Mouse (Mus musculus): ENCODE measurements at regions not wholly inside any gene's neighbourhood (a gene's known extent, or its start where the extent isn't known, plus 50 kb on each side); places are given as distances from the start of the nearest gene placed in this dataset.

DNA sequence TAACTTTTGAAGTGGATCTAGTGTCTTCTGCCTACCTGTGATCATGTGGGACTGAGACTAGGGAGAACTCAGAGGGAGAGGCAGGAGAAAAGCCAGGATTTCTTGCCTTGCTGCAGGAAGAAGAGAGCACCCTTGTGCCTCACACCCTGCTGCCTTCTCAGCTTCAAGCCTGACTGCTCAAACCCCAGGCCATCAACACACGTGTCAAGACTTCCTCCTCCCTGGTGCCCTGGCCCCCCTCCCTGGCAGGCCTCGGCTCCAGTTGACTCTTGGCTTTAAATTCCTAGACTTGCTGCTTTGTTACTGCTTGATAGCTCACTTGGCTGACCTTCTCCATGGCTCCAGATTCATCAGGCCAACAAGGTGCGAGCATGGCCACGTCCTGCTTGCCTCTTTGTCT lies 250.1 kb upstream of the Mki67 start:
- ATAC-seq (replicated peaks; ENCODE audit: poor library complexity), result no peak

DNA sequence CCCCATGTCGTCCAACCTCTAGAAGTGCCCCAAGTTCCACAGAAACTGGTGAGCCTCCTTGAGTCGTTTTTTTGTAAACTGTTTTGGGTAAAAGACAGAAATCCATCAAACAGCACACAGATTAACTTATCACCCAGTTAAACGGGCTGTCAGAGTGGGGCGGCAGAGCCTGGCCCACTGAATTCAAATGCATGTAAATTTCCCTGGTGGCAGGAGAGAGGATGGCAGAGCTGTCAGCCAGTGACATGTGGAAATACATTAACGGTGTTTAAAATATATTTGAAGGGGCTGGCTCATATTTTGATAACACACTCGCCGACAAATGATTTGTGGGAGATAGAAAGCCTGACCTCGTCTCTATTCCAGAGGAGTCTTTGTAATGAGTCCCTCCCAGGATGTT lies 252.5 kb upstream of the Mki67 start:
- ATAC-seq (replicated peaks; ENCODE audit: poor library complexity), result no peak

DNA sequence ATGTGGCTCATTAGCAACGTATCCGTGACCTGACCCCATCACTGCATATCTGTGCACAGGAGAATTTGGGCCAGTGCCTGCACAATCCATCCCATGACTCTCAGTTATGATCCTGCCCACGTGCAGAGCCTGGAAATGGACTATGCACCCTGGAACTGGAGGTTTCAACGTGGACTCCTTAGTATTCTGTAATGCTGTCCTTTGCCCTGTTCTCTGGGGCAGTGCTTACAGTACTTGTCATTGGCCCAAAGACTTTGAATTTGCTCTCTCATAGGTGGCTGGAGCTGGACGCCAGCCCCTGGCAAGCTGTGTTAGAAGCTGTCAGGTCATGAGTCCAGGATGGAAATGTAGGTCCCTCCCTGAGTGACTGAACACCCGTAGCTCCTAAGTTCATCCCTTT lies 269.9 kb upstream of the Mki67 start:
- no peak for ATAC-seq (replicated peaks; ENCODE audit: poor library complexity)

DNA sequence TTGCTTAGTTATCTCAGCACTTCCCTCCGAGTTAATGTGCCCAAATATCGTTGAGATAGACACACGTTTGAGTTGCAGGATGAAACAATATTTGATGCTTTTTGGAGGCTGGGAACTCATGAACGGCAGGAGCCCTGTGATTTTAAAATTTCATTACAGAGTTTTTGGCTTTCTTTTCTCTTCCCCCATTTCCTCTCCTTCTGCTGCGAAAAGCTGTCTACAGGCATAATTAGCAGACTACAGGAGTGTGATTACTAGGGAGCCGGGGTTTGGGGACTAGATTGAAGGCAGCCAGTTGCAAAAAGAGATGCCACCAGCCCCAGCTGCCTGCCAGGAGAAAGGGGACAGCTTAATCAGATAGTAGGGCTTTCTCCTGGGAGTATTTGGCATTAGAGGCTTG lies 274.2 kb upstream of the Mki67 start:
- no peak for ATAC-seq (replicated peaks; ENCODE audit: poor library complexity)

DNA sequence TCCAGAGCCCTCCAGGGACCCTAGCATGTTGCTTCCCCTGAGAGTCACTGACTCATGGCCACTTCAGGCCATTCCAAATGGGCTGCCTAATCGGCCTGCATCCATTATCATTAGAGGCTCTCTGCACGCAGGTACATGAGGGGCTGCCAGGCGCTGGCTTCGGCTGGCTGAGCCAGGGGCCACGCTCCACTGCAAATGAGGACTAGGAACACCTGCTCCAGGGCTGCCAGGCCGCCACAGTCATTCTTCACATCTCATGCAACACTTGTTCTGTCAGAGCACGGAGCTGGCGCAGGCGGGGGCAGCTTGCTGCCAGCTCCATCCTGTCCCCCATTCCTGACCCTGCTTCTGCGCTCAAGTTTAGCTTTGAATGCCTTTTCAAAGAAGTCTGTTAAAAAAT lies 280.7 kb upstream of the Mki67 start:
- ATAC-seq (replicated peaks; ENCODE audit: poor library complexity), result no peak

DNA sequence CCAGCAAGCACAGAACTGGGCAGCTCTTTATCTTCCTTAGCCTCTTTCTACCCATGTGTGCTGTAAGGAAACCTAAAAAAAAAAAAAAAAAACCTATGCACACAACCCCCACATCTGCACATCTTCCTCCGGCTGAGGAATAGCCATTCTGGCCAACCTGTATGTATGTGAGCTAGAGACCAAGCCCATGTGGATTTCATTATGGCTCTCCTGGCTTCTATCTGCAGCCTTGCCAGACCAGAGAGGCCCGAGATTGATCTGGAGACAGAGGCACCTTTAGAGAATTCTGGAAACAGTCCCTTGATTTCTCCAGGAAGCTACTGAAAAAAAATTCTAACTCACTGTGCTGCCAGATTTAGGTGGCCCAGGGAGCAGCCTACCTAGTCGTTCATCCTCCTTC lies 281.5 kb upstream of the Mki67 start:
- no peak for ATAC-seq (replicated peaks; ENCODE audit: poor library complexity)

DNA sequence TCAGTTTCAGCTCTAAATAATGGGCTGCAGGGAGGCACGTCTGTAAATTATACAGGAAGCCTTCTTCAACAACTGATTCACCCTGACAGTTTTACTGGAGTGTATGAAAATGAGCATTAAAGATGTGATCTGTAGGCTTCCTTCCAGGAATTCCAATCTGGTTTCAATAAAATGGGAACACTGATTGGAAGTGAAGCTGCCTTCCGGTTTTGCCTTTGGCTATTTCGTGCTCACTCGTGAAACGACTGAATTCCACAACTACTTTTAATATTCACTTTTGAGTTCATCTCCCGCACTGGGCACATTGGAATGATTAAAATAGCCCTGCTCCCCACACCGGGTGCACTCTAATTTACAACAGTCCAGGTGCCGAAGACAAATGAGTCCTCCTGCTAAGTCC lies 286.2 kb upstream of the Mki67 start:
- ATAC-seq (replicated peaks; ENCODE audit: poor library complexity), result no peak

DNA sequence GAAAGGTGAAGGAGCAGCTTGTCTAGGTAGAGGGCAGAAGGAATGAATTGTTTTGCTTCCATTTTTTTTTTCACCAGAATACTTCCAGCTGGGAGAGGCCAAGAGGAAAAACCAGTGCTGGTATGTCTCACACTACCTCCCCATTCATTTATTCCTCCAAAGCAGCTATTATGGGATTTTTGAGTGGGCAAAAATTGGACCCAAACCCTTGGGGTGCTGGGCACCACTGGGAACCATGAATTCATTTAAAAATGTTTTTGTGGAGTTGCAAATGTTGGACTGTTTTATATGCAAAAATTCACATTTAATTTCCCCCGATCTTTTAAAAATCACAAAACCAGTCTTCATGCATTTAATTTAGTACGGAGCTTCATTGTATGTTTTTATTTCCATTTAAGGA lies 287.1 kb upstream of the Mki67 start:
- no peak for ATAC-seq (replicated peaks; ENCODE audit: poor library complexity)

DNA sequence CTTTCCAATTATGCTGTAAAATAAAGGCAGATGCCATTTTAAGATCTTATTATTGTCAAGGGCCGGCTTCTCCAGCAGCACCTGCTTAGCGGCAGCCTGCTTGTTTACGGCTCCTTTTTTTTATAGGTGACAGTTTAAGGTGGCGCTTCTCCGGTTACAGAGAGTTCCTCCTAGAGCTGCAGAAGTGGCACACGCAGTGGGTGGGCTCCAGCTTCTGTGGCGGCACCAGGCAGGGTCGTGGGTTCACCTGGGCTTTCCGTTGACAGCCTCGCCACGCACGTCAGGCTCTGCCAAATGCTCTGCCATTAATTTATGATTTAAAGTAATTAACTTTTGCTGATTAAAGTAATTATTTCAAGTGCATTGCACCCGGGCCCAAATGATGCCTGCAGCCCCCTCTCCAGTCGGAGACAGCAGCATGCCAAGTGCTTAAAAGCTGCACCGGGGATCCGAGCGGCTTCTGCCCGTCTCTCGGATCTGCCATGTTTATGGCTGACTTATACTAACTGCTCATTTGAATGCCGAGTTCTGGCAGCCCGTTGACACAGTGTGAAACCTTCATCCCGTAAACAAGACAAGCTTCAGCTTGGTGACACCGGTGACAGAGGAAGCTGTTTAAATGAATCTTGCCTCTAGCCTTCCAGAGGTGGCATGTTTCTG lies 291.8 kb upstream of the Mki67 start:
- 0 out of 2 replicates have a peak, but pooled peaks have one; percentile 14 for ATAC-seq (replicated peaks; ENCODE audit: poor library complexity)

DNA sequence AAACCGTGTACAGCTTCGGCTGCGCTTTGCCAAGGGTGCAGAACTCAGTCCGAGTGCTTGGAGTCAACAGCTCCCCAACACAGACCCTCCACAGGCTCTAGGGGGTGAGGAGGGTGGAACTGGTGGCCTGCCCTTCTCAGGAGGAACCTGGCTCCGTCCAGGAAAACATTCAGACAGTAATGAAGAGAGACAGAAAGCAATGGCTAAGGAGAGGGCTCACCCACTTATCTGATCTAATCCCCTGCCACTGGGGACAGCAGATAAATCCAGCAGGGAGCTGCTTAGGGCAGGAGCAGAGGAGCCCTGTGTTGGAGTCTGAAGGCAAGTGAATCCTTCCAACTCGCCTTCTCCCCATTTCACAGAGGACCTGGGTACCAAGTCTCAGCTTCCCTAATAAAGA lies 292.3 kb upstream of the Mki67 start:
- ATAC-seq (replicated peaks; ENCODE audit: poor library complexity), result no peak

DNA sequence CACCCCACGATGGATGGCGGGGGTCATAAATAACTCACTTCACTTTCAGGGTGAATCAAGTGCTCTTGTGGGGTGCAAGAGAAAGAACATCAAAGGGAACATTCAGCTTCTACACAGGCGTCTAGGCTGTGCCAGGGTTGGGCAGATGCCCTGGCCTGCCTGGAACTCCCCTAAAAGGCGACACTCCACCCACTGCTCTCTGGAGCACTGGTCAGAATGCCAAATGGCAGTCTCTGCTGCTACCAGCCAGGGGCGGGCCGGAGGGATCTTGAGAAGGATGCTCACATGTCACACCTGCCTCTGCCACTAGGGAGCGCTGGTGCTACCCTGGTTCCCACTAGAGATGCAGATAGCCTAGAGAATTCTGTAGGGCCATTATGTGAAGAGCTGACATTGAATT lies 293.9 kb upstream of the Mki67 start:
- peak; percentile 74 for ATAC-seq (replicated peaks; ENCODE audit: poor library complexity)

DNA sequence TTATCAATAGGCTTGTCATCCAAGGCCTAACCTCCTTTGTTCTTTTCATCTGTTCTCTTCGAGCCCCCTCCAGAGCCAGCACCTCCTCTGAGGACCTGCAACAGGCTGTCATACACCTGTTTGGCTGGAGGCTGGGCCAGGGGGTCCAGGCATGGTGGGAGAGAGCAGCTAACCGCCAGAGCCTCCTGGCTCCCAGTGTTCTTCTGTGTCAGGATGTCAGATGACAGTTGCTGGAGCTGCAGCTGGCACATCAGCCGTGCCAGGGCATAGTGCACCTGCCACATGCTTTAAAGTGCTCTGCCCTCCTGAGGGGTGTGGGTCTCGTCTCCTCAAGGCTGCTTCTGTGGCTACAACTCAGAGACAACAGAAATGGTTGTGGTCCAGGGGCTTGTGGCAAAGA lies 298.5 kb upstream of the Mki67 start:
- no peak for ATAC-seq (replicated peaks; ENCODE audit: poor library complexity)

DNA sequence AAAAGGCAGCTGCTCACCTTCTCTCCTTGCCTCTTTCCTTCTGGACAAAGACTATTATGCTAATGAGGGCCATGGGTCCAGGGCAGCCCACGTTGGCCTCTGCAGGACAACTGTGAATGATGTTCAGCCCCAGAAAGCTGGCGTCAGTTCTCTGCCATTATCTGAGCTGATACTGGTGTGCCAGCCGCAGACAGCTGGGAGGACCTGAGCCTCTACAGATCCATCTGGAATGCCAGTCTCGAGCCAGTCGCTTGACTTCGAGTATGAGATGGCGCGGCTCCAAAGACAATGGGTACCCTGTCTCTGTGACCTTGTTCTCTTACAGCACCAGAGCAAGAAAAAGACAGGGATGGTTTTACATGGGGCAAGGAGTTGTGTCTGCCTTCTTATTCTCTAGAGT lies 300.8 kb upstream of the Mki67 start:
- no peak for ATAC-seq (replicated peaks; ENCODE audit: poor library complexity)

DNA sequence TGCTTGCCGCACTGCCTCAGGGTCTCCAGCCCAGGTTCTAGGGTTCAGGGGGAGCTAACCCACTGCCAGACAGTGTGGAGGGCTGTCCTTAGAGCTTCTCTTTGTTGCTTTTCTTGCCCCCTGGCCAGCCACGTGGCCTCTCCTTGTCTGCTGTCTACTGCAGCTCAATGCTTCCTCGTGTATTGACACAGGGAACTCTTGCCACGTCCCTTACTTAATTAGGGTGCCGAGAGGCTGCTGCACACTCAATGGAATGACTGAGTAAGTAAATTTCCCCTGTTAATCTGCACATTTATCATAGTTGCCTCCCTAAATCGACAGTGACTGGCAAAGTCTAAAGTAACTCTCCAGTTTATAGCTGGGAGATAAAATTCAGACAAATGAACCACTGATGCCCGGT lies 304.4 kb upstream of the Mki67 start:
- no peak for ATAC-seq (replicated peaks; ENCODE audit: poor library complexity)

DNA sequence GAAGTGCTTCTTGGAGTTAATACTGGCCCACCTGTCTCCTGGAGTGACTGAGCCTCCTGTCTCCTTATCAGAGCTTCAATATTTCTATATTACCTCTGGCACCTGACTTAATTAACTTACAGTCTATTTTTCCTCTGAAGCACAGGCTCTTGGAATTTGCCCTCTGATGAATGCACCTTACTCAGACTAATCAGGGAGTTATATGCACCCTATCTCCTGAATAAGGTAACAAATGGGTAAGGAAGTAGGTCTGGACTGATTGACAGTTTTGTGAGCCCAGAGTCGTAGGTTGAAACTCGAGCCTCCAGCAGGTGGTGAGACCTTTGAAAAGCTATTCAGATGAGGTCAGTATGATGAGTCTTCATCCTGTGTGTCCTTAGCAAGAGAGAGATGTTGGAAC lies 304.9 kb upstream of the Mki67 start:
- no peak for ATAC-seq (replicated peaks; ENCODE audit: poor library complexity)

DNA sequence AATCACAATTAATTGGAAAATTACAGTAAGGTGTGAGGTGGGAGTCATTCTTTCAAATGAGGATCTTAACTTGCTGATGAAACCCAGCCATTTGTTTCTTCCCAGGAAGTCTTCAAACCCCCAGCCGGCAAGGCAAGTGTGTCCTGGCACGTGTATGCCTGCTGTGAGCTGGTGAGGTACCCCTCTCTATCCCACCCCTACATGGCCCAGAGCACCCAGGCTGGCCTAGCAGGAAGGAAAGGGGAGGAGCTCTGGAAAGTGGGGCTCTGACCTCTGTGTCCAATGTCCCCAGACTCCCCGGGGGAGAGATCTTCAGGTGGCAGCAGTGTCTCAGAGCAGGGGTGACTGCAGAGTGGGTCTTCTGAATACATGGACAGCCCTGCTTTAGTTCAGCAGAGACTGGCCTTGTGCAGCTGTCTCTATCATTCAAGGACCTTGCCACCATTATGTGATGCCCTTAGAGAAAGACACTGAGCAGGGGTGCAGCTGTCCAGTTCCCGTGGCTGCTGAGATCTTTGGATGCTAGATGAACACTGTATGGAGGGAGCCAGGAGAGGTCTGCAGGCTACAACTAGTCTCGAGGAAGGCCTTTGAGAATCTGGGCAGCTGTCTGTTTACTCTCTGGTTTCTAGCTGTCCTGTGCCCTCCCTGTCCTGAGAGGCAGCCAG lies 306.8 kb upstream of the Mki67 start:
- no peak for ATAC-seq (replicated peaks; ENCODE audit: poor library complexity)

DNA sequence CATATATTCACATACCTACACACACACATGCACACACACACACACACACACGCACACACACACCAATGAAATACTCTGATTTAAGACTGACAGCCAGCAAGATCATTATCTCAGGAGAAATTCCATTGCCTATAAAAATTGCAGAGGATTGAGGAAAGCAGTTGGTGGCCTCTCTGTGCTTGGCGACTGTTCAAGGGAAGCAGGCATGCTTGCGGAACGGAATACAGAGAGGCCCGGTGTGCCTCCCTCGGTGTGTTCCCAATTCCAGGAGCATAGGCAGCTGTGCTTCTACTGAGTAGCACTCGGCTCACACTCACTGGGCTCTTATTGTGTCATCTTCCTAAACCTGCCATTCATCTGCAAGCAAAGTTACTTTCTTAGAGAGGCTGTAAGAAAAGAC lies 310.3 kb upstream of the Mki67 start:
- ATAC-seq (replicated peaks; ENCODE audit: poor library complexity), result no peak

DNA sequence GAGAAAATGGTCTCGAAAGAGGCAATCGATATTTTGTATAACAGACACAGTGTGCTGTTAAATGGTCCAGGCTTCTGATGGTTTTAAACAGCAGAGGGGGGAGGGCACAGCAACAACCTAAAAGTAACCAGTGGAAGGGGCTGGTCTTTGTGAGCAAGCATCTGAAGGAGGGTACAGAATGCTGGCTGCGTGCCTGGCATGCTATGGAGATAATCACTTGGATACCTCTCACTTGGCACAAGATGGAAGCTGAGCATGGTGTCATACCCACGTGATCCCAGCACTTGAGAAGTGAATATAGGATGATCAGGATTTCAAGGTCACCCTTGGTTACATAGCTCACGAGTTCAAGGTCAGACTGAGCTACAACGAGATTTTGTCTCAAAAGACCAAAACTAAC lies 315.9 kb upstream of the Mki67 start:
- no peak for ATAC-seq (replicated peaks; ENCODE audit: poor library complexity)

DNA sequence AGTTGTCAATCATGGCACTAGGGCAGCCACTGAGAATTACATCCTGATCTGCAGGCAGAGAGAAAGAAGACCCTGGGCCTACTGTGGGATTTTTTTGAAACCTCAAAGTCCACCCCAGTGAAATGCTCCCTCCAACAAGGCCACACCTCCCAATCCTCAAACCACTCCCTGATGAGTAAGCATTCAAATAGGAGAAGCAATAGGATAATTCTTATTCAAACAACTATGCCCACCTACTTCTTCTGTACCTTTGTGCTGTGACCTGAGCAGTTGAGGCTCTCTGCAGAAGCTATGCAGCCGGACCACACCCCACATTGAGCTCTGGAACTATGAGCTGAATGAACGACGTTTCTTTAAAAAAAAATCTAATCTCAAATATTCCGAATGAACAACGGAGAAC lies 317.4 kb upstream of the Mki67 start:
- ATAC-seq (replicated peaks; ENCODE audit: poor library complexity), result no peak

DNA sequence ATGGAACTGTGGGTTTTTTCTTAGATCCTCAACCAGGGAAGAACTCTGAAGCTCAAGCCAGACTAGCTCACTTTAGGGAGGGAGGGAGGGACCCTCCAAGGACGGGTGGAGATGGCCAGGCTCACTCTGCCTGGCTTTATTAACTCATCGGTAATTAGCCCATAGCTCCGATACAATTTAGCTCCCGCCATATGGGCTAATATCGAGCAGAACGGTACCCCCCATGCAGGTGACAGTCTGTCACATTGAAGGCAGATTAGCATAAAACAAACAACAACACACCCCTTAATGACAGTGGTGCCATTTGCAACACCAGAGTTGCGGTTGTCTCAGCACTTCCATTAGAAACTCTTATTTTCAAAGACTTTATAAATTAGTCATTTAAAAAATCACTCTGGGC lies 319.6 kb upstream of the Mki67 start:
- ATAC-seq (replicated peaks; ENCODE audit: poor library complexity), result no peak

DNA sequence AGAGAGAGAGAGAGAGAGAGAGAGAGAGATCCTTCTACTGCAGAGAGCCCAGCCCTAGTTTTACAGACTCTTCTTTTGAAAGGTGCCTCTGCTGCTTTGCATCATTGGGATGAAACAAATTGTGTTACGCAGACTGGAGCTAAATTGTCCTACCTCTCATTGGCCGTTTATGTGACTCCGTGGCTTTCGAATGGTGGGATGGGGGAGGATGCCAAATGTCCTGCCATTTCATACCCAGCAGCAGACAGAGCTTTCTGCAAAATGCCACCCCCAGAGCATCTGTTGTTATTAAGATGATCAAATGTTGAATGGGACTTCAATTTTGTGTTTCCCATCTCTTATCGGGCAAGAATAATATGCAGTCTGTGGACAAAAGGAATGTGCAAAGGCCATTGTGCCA lies 321.9 kb upstream of the Mki67 start:
- ATAC-seq (replicated peaks; ENCODE audit: poor library complexity), result no peak

DNA sequence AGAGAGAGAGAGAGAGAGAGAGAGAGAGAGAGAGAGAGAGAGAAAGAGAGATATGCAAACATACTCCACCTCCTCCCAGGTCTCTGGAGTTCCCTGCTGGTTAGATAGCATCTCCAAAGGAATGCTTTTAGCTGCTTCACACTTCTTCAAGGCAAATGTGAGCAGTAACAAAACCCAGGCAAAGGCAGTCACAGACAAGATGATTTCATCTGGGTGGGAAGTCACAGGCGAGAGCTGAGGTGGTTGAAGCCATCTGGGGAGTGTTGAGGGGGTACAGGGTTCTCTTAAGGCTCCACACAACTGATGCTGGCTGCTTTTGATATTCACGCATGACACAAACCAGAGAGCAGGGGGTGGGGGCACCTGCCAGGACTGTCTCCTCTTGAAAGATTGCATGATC lies 322.7 kb upstream of the Mki67 start:
- ATAC-seq (replicated peaks; ENCODE audit: poor library complexity), result no peak

DNA sequence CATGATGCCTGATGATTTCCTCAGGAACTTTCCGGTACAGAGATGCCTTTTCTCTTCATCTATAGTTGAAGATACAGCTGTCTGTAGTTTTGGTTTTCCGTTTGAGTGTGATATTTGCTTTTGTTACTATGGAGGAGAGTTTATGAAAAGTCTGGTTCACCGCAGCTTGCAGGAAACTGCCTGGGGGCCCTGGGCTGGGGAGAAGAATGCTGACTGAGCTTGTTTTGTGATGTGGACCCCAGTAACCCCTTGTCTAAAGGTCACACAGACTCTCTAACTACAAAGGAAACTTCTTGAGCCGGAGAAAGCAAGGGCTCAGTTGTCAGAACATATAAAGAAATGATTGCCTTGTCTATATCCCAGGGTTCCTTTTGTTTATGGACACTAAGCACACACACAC lies 325.8 kb upstream of the Mki67 start:
- ATAC-seq (replicated peaks; ENCODE audit: poor library complexity), result no peak
